Mouse (Mus musculus) MEL-GATA-1-ER (cell line): ENCODE measurements at regions not wholly inside any gene's neighbourhood (a gene's known extent, or its start where the extent isn't known, plus 50 kb on each side); places are given as distances from the start of the nearest gene placed in this dataset.
"Not testable (repeated sequence)": the region's sequence is repeated elsewhere in the genome, so short reads cannot be mapped to it uniquely, and the experiment has no call there.

Source experiments
- DNase-seq: peaks from one replicate; pipeline ENCODE4 v3.0.0-alpha.2; 2012; ENCODE audit warnings: low read depth; ENCODE audit errors: extremely low read depth

DNA sequence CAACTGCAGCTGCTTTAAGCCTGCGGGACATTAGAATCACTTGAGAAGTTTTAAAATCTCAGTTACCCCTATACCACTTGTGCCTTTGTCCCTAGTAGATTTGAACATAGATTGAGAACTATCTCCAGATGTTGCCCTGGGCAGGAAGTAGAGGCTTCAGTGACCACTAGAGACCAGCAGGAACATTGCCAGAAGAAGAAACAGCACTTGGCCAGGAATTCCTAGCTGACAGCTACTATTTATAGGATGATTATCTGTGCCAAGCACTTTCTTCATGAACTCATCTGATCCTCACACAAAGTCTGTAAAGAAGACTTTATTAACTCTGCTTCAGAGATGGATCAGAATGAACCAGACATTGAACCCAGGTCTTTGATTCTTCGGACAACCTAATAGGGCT is 283.6 kb upstream of the Tmpo start:
- DNase-seq = no peak

- no peak for DNase-seq
Observed at GRCm38 (mm10) chr10:91447974-91448703, 267.0 kb upstream of the Tmpo start.

DNA sequence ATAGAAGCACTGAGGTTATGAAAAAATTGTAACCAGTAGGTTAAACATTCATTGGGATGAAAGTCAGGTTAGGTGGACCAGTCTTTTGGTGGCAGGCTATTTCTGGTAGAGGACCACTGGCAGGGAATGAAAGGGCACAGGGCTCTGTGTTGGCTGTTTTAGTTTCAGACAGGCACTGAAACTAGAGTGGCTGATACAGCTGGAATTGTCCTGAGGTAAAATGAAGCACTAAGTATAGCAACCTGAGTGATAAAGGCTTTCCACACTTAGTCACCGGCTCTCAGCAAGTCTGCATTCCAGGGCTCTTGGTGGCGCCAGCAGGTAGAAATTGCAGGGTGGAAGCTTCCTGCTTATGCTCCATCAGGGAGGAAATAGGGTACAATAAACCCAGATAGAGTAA is 262.2 kb upstream of the Tmpo start:
- DNase-seq = no peak

DNA sequence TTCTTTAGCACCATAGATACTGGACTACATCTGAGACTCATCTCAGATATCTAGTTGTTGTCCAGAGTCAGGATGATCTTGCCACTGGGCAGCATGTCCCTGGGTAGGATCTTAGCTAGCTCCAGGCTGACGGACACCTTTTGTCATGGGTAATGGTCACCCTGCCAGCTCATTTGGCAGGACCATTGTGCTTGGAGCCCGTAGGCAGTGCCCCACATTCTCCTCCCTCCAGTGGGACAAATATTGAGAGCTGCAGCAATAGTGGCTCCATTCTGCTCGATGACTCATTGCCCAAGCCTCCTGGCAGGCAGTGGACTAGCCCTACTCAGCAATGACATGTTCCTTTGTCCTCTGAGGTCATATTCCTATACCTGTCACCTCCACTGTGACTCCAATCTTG is 258.9 kb upstream of the Tmpo start:
- no peak for DNase-seq

- no peak for DNase-seq
Observed at GRCm38 (mm10) chr10:91437917-91438316, 256.8 kb upstream of the Tmpo start.

DNA sequence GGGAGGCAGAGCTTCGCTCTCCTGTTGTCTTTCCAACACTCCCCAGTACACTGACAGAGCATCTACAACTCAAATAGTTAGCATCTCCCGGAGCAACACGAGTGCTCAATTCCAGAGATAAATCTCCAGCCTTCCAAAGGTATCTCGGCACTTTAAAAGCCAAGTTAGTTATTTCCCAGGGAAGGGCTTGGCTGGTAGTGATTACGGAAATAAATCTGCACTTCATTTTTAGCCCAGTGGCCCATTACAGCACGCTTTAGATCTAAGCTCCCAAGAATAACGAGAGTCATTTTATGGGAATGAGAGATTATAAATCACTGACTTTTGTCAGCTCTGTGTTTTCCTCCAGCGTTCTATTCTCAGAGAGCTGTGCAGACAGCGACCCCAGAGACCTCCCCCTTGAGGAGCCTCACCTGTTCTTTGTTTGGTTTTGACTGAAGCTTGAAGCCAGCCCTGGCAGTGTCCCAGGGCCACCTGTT is 255.0 kb upstream of the Tmpo start:
- DNase-seq = no peak

GRCm38 (mm10) chr10:91430281-91430680 is 249.2 kb upstream of the Tmpo start:
- DNase-seq = no peak

- DNase-seq = no peak
Observed at GRCm38 (mm10) chr10:91426584-91426983, 245.5 kb upstream of the Tmpo start.

GRCm38 (mm10) chr10:91425625-91426385 is 244.7 kb upstream of the Tmpo start:
- not testable (repeated sequence) for DNase-seq

DNA sequence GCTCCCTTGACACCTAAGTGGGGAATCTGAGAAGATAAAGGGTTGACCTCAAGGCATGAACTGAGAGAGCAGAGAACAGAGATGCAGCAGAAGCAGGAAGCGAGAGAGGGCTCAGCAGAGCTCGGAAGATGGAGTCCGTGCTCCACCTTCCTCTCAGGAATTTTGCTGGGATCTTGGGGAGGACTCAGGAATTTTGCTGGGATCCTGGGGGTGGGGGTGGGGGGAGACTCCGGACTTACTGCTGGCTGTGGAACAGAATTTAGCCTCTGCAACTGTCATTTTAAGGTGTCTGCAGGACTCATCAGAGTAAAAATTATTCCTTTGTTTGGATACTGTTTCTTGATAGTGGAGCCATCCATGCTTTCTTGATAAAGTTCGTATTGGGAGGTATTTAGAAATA is 243.7 kb upstream of the Tmpo start:
- no peak for DNase-seq

DNA sequence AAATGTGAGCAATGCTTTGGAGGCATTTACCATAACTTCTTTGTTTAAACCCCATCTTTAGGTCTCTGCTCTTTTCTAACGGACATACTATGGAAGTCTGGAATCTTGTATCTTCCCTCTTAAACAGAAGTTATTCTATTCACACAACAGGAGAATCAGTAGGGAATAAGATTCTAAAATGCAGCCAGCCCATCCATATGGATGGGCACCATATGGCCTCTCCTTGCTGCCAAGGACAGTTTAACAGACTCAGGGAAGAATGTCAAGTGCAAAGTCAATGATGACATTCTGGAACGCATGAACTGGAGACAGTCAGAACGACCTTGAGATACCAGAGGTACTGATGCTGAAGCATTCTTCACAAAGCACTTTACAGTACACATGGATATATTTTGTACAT is 206.1 kb upstream of the Tmpo start:
- DNase-seq = no peak

- no peak for DNase-seq
Observed at GRCm38 (mm10) chr10:91384372-91384771, 203.3 kb upstream of the Tmpo start.

- no peak for DNase-seq
Observed at GRCm38 (mm10) chr10:91376683-91377082, 195.6 kb upstream of the Tmpo start.

- DNase-seq = no peak
Observed at GRCm38 (mm10) chr10:91367488-91367887, 186.4 kb upstream of the Tmpo start.

DNA sequence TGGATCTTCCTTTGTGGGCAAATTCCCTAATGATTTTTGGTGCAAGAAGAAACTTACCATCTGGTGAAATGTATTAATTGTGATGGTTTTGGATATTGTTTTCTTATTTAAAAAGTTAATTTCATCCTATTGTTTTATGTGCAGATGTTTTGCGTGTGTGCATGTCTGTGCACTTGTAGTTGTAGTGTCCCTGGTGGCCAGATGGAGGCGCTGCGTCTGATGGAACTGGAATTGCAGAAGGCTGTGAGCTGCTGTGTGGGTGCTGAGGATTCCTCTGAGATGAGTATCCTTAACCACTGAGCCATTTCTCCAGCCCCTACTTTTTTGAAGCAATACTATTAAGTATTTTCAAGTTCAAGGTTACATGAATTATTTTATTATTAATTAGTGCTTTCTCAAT is 181.5 kb upstream of the Tmpo start:
- DNase-seq = no peak

- no peak for DNase-seq
Observed at GRCm38 (mm10) chr10:91361621-91362020, 180.5 kb upstream of the Tmpo start.

DNA sequence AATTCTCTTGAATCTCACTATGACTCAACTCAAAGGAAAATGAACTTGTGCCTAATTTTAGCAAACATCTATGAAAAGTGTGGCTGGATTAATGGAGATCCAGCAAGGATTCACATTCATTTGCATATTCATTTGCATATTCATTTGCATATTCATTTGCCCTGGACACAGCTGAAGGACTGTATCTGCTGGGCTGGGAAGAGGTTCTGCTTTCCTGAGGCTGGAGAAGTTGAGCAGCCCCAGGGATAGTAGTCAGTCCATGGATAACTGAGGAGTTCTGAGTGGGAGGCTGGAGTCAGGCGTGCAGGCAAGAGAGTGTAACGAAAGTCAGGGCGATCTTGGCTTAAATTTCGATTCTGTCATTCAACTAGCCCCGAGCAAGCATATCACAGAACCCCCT is 164.3 kb upstream of the Tmpo start:
- DNase-seq = no peak

DNA sequence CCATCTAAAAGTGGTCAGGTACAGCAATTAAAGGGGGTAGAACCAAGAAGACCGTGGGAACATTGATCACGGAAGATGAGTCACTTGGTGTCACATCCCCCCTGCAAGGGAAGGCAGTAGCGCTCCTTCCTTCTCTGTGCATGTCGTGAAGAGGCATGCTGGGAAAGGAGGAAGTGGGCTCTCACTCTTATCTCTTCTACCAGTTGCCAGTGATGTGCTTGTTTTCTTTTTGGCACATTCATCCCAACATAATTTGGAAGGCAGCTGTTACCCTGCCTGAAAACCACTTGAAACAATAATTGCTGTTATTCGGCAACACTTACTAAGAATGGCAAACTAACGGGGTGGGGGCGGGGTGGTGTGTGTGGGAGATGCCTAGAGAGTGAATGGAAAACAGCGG is 161.0 kb upstream of the Tmpo start:
- peak; percentile 12 for DNase-seq

- DNase-seq = no peak
Observed at GRCm38 (mm10) chr10:91339361-91339760, 158.2 kb upstream of the Tmpo start.

DNA sequence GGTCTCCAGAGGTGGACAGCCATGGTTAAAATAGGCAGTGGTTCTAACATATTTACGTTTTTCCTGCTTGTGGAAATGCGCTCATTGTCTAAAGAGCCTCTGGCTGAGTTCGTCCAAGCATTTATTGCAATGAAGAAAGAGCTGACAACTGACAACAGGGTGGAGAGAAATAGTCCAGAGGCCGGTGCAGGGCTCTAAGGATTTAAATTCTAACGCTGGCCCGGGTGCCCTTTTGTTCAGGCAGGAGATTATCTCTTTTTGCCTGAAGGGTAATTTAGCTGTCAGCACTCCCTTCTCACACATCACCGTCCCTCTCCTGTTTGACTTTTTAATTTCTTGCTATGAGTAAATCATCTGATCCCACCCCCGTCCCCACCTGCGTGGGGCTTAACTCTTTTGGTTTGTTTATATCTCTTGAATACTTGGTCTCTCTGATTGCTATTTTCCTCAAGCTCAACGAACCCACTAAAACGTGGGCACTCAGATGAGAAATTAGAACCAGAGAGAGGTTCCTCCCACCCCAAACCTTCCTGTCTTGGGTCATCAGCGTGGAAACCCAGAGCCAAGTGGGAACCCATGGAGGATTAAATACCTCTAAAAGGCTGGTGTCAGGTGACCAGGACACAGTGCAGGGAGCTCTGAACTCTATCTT is 145.7 kb upstream of the Tmpo start:
- no peak for DNase-seq

- no peak for DNase-seq
Observed at GRCm38 (mm10) chr10:91326144-91326655, 145.1 kb upstream of the Tmpo start.

DNA sequence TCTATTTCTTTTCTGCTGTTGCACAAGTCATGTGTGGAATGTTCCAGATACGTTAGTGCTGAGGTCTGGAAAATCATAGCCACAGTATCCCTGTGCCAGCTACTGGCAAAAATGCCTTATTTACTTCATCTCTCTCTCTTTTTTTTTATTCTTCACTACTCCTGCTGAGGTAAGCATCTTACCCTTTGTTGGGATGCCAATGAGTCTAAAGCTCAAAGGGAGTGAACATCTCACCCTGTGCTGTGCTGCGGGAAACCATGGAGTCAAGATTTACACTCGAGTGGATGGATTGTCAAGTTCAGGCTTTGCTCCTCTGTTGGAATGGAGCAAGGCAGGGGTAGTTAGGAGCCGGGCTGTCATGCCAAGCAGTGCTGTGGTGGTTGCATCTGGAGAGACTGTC is 140.1 kb upstream of the Tmpo start:
- DNase-seq = no peak
